In genomic region chr6:120164765-120165164, GRCm38 (mm10) we compare ENCODE assay signal across 20 mouse cellular contexts.
"Had no signal": no experiment of that assay in that cellular context is flagged by ENCODE, and none has a peak within 500 bp of the region (broad histone marks: within the 10 kb centered on the region; RNA-seq: fewer than 3 reads in every experiment).

No protein-coding gene starts in this region.

- H3K4me3 ChIP-seq: kidney, embryonic 15.5 days; limb, embryonic 10.5 days; limb, embryonic 13.5 days; liver, embryonic 12.5 days; liver, embryonic 15.5 days; neural tube, embryonic 12.5 days; neural tube, embryonic 15.5 days had no signal

- DNase-seq: kidney, adult 2 months; kidney, postnatal 10 days; kidney, postnatal 36 days; layer of hippocampus, postnatal 36 days; liver; lung, adult 2 months; lung, postnatal 14 days; lung, postnatal 4 days; midbrain, embryonic 14.5 days; thymus, adult 18-20 months; thymus, postnatal 36 days had no signal

- H3K27me3 ChIP-seq: kidney, embryonic 15.5 days; limb, embryonic 13.5 days; neural tube, embryonic 12.5 days; neural tube, embryonic 15.5 days had no signal

- H3K36me3 ChIP-seq: kidney, embryonic 15.5 days; limb, embryonic 10.5 days; limb, embryonic 13.5 days; liver, embryonic 12.5 days; liver, embryonic 15.5 days; neural tube, embryonic 12.5 days; neural tube, embryonic 15.5 days had no signal

- ATAC-seq: intestine, postnatal 0 days; liver, embryonic 12.5 days had no signal

- H3K4me2 ChIP-seq: kidney, embryonic 15.5 days; limb, embryonic 13.5 days; liver, embryonic 12.5 days; liver, embryonic 15.5 days; midbrain, embryonic 11.5 days; neural tube, embryonic 12.5 days; neural tube, embryonic 15.5 days had no signal
